Mouse (Mus musculus): Measurements from ENCODE around the gene Atcay. TPM values are rescaled to one million over a fixed set of nuclear protein-coding genes. Genes with fewer than 3 reads are reported as not detected.

The Atcay gene
- polyA plus RNA-seq, 1 experiment from 2014 or later: 33.7 TPM

DNA sequence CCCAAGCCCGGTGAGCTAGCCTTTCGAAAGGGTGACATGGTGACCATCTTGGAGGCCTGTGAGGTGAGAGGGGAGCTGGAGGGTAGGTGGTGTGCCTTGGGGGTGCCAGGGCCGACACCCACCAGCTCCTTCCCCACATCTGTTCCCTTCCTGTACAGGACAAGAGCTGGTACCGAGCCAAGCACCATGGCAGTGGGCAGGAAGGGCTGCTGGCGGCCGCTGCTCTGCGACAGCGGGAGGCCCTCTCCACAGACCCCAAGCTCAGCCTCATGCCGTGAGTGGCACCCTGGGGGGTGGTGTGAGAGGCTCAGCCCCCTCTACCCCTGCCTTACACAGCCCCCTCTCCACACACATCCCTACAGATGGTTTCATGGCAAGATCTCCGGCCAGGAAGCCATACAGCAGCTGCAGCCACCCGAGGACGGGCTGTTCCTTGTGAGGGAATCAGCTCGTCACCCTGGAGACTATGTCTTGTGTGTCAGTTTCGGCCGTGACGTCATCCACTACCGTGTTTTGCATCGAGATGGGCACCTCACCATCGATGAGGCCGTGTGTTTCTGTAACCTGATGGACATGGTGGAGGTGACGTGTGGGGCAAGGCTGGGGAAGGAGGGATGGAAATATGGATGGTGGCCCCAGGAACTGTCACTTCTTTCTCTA, 28.7 kb upstream of the Atcay start:
- peaks cover 56% of the 10 kb centered on the region for H3K27me3 ChIP-seq

DNA sequence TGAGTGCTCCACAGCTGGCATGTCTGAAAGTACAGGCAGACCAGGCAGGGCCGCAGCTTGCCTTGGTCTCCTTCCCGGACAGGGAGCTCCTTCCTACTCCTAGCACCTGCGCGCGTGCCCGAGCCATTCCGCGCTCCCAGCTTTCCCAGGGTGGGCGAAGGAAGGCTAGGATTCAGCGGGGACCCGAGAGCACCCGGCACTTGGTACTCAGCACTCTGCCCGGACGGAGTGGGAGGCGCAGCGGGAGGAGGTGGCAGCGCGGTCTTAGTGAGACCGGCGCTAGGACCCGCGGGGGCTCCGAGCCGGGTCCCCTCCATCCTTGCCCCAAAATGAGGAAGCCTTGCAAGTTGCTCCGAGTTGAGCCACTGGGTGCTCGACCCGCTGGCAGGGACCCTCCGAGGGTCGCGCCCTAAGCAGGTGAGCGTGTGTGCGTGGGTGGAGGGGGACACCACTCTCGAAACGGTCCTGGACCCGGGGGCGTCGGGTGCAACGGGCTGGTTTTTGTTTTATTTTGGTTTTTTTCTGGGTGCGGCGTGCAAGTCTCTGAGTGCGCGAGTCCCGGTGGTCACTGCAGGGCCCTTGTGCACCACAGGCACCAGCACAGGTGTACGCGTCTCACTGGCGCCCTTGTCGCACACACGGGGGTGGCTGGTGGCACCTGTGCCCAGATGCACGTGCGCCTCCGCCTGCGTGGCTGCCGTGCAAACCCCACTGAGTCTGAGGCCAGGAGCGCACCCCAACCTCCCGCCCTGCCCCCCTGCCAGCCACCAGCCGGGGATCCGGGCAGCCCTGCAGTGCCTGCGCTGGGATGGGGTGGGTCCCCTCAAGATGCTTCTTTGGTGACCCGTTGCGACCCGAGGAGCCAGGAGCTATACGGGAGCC, 26.8 kb upstream of the Atcay start:
- peaks cover 75% of the 10 kb centered on the region for H3K27me3 ChIP-seq

More for the DNA sequence above, 28.7 kb upstream of the Atcay start:
- 45% methylated on average over 21 of the region's 21 CpGs for WGBS
- Histone ChIP-seq H3K4me1 (peaks cover 20% of the 10 kb centered on the region), H3K27ac (no peak overlapping the region), H3K9me3 (replicated peaks) (0 out of 2 replicates have a peak, but pooled peaks cover 4% of the 10 kb centered on the region), H3K4me3 (no peak overlapping the region), H3K4me2 (replicated peaks) (0 out of 2 replicates have a peak overlapping the region, but pooled peaks have one; percentile 6), H3K36me3 (peaks cover 36% of the 10 kb centered on the region), H3K9ac (peak overlapping the region; percentile 38; the same call in 1 of the 2 replicates)
- no peak; the same call in 1 of the 2 replicates for ATAC-seq (ENCODE audit: low FRiP score)

GRCm38 (mm10) chr10:81254886-81255285, 24.3 kb upstream of the Atcay start:
- Histone ChIP-seq H3K27ac (no peak overlapping the region), H3K4me3 (no peak overlapping the region), H3K9me3 (replicated peaks) (no peaks in the 10 kb centered on the region), H3K4me2 (replicated peaks) (no peak overlapping the region), H3K9ac (no peak overlapping the region), H3K36me3 (0 out of 2 replicates have a peak, but pooled peaks cover 1% of the 10 kb centered on the region), H3K4me1 (peaks cover 32% of the 10 kb centered on the region), H3K27me3 (peaks cover 91% of the 10 kb centered on the region)
- ATAC-seq (ENCODE audit: low FRiP score): no peak
- 65% methylated on average over 1 of the region's 1 CpGs for WGBS

More for the DNA sequence above, 26.8 kb upstream of the Atcay start:
- Histone ChIP-seq H3K9me3 (replicated peaks) (0 out of 2 replicates have a peak, but pooled peaks cover 4% of the 10 kb centered on the region), H3K36me3 (peaks cover 17% of the 10 kb centered on the region), H3K9ac (peak overlapping the region; percentile 46), H3K27ac (no peak overlapping the region), H3K4me2 (replicated peaks) (peak overlapping the region; percentile 76), H3K4me1 (peaks cover 28% of the 10 kb centered on the region), H3K4me3 (peak overlapping the region; percentile 42)
- 3% methylated on average over 62 of the region's 62 CpGs for WGBS
- no peak for ATAC-seq (ENCODE audit: low FRiP score)

GRCm38 (mm10) chr10:81252424-81253419, 22.1 kb upstream of the Atcay start, which contains the start of gene Matk:
TSS of gene Matk (plus strand) at chr10:81252935.
- peak within 1 kb of the TSS; percentile 25 for H3K4me3 ChIP-seq
- 0 out of 2 replicates have a peak, but pooled peaks cover 8% of the 10 kb centered on the region for H3K36me3 ChIP-seq
- WGBS: 8% methylated on average over 44 of the region's 44 CpGs
- no peaks in the 10 kb centered on the region for H3K9me3 ChIP-seq (replicated peaks)
- H3K9ac ChIP-seq: no peak within 1 kb of the TSS
- H3K27me3 ChIP-seq: peaks cover 76% of the 10 kb centered on the region
- peak within 1 kb of the TSS; percentile 49 for H3K4me2 ChIP-seq (replicated peaks)
- peaks cover 22% of the 10 kb centered on the region for H3K4me1 ChIP-seq
- H3K27ac ChIP-seq: peak within 1 kb of the TSS; percentile 31; the same call in 1 of the 2 replicates
- peak; percentile 62 for ATAC-seq (ENCODE audit: low FRiP score)

- peaks cover 14% of the 10 kb centered on the region for H3K4me1 ChIP-seq
- 83% methylated on average over 8 of the region's 8 CpGs for WGBS
- no peak overlapping the region for H3K27ac ChIP-seq
- H3K9me3 ChIP-seq (replicated peaks): no peaks in the 10 kb centered on the region
- H3K4me2 ChIP-seq (replicated peaks): no peak overlapping the region
- 0 out of 2 replicates have a peak, but pooled peaks cover 8% of the 10 kb centered on the region for H3K36me3 ChIP-seq
- no peak overlapping the region for H3K4me3 ChIP-seq
- no peak overlapping the region for H3K9ac ChIP-seq
- peaks cover 65% of the 10 kb centered on the region for H3K27me3 ChIP-seq
- no peak for ATAC-seq (ENCODE audit: low FRiP score)
Observed at GRCm38 (mm10) chr10:81249442-81249841, 18.8 kb upstream of the Atcay start.

DNA sequence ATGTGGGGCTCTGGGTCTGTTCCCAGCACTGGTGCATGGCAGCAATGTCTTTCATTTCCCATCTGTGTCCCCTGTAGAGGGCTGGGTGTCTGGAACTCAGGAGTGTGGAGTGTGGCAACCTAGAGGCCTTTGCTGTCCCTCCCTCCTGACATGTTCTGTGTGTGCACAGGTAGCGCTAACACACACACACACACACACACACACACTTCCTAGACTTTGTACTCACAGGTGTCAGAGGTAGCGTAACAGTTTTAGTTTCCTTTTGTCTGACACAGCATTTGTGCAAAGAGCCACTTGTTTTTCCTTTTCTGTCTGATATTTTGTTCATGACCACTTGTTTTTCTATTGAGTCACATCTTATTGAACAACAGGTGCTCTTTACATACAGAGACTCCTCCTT, 17.2 kb upstream of the Atcay start:
- WGBS: 86% methylated on average over 2 of the region's 2 CpGs

DNA sequence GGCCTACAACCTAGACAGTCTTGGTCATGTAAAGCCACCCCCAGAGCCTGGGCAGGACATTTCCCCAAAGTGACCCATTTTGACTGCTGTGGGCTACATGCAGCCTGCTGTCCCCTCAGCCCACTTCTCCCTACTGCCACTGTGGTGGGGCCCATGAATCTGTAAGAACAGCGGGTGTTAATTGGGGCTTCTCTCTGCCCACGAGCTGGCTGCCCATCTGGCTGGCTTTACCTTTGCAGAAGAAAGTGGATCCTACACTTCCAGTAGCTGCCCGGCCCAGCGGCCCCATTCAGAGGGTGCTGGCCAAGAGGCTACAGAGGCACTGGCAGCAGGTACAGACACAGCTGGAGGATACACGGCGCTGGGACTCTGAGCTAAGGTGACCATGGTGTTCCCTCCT, 14.5 kb upstream of the Atcay start:
- Histone ChIP-seq H3K9ac (no peak overlapping the region), H3K27me3 (peaks cover 63% of the 10 kb centered on the region), H3K4me1 (peaks cover 1% of the 10 kb centered on the region), H3K4me2 (replicated peaks) (no peak overlapping the region), H3K9me3 (replicated peaks) (no peaks in the 10 kb centered on the region), H3K36me3 (peaks cover 11% of the 10 kb centered on the region; the same call in 1 of the 2 replicates), H3K27ac (no peak overlapping the region), H3K4me3 (no peak overlapping the region)
- ATAC-seq (ENCODE audit: low FRiP score): no peak
- WGBS: 84% methylated on average over 6 of the region's 6 CpGs

More for the DNA sequence above, 17.2 kb upstream of the Atcay start:
- Histone ChIP-seq H3K36me3 (peaks cover 8% of the 10 kb centered on the region; the same call in 1 of the 2 replicates), H3K27ac (no peak overlapping the region), H3K4me3 (no peak overlapping the region), H3K27me3 (peaks cover 64% of the 10 kb centered on the region), H3K9me3 (replicated peaks) (no peaks in the 10 kb centered on the region), H3K9ac (no peak overlapping the region), H3K4me1 (peaks cover 10% of the 10 kb centered on the region), H3K4me2 (replicated peaks) (no peak overlapping the region)
- ATAC-seq (ENCODE audit: low FRiP score): no peak

GRCm38 (mm10) chr10:81244595-81244994, 14.0 kb upstream of the Atcay start:
- ATAC-seq (ENCODE audit: low FRiP score): peak; percentile 65
- no peaks in the 10 kb centered on the region for H3K9me3 ChIP-seq (replicated peaks)
- H3K4me1 ChIP-seq: peaks cover 7% of the 10 kb centered on the region
- H3K4me2 ChIP-seq (replicated peaks): peak overlapping the region; percentile 26; the same call in 1 of the 2 replicates
- H3K27ac ChIP-seq: no peak overlapping the region
- H3K9ac ChIP-seq: no peak overlapping the region
- H3K36me3 ChIP-seq: peaks cover 8% of the 10 kb centered on the region; the same call in 1 of the 2 replicates
- H3K4me3 ChIP-seq: no peak overlapping the region
- peaks cover 63% of the 10 kb centered on the region for H3K27me3 ChIP-seq
- WGBS: 12% methylated on average over 17 of the region's 17 CpGs

- Histone ChIP-seq H3K9ac (no peak overlapping the region), H3K4me1 (peaks cover 11% of the 10 kb centered on the region), H3K9me3 (replicated peaks) (no peaks in the 10 kb centered on the region), H3K27ac (no peak overlapping the region), H3K4me3 (no peak overlapping the region), H3K27me3 (peaks cover 64% of the 10 kb centered on the region), H3K36me3 (peaks cover 8% of the 10 kb centered on the region; the same call in 1 of the 2 replicates), H3K4me2 (replicated peaks) (peak overlapping the region; percentile 26; the same call in 1 of the 2 replicates)
- 77% methylated on average over 4 of the region's 4 CpGs for WGBS
- no peak; the same call in 1 of the 2 replicates for ATAC-seq (ENCODE audit: low FRiP score)
Observed at GRCm38 (mm10) chr10:81244146-81244545, 13.5 kb upstream of the Atcay start.

- WGBS: 87% methylated on average over 16 of the region's 16 CpGs
- Histone ChIP-seq H3K9ac (no peak overlapping the region), H3K36me3 (peaks cover 3% of the 10 kb centered on the region; the same call in 1 of the 2 replicates), H3K4me2 (replicated peaks) (no peak overlapping the region), H3K4me3 (no peak overlapping the region), H3K4me1 (peaks cover 14% of the 10 kb centered on the region), H3K9me3 (replicated peaks) (no peaks in the 10 kb centered on the region), H3K27me3 (peaks cover 73% of the 10 kb centered on the region), H3K27ac (no peak overlapping the region)
- no peak for ATAC-seq (ENCODE audit: low FRiP score)
Observed at GRCm38 (mm10) chr10:81242021-81242420, 11.4 kb upstream of the Atcay start.

GRCm38 (mm10) chr10:81240876-81241275, 10.2 kb upstream of the Atcay start:
- H3K9me3 ChIP-seq (replicated peaks): no peaks in the 10 kb centered on the region
- H3K4me3 ChIP-seq: no peak overlapping the region
- H3K27ac ChIP-seq: no peak overlapping the region
- no peak overlapping the region for H3K4me2 ChIP-seq (replicated peaks)
- H3K36me3 ChIP-seq: peaks cover 3% of the 10 kb centered on the region; the same call in 1 of the 2 replicates
- H3K4me1 ChIP-seq: peaks cover 19% of the 10 kb centered on the region
- 25% methylated on average over 13 of the region's 13 CpGs for WGBS
- no peak for ATAC-seq (ENCODE audit: low FRiP score)
- peaks cover 68% of the 10 kb centered on the region for H3K27me3 ChIP-seq
- H3K9ac ChIP-seq: no peak overlapping the region
